Mouse (Mus musculus) adrenal gland, adult 18-20 months (tissue): ENCODE measurements at regions not wholly inside any gene's neighbourhood (a gene's known extent, or its start where the extent isn't known, plus 50 kb on each side); places are given as distances from the start of the nearest gene placed in this dataset.
A peak's percentile ranks its signal among the peaks of the same experiment; 100 is the strongest.

Source experiments
- DNase-seq, 2 experiments: peaks; one replicate each; pipeline ENCODE4 v3.0.0; 2021 to 2022; ENCODE audit warnings: low spot score in 2 of 2

GRCm38 (mm10) chr15:96944741-96945140, 111.0 kb downstream of the Slc38a4 start:
- no peak for DNase-seq

GRCm38 (mm10) chr15:96942651-96943050, 113.1 kb downstream of the Slc38a4 start:
- no peak for DNase-seq

GRCm38 (mm10) chr15:96938406-96938805, 117.3 kb downstream of the Slc38a4 start:
- DNase-seq = no peak

GRCm38 (mm10) chr15:96937623-96938022, 118.1 kb downstream of the Slc38a4 start:
- DNase-seq = no peak

GRCm38 (mm10) chr15:96936705-96937346, 118.9 kb downstream of the Slc38a4 start:
- peak; percentile 72 to 78 for DNase-seq

- DNase-seq = no peak
These were observed 119.5 kb downstream of the Slc38a4 start for GRCm38 (mm10) chr15:96936216-96936615.

GRCm38 (mm10) chr15:96933451-96933850, 122.3 kb downstream of the Slc38a4 start:
- no peak for DNase-seq

GRCm38 (mm10) chr15:96930531-96930930, 125.2 kb downstream of the Slc38a4 start:
- DNase-seq = no peak

GRCm38 (mm10) chr15:96929788-96930187, 126.0 kb downstream of the Slc38a4 start:
- no peak for DNase-seq

GRCm38 (mm10) chr15:96928692-96929091, 127.1 kb downstream of the Slc38a4 start:
- no peak for DNase-seq

- no peak for DNase-seq
These were observed 128.1 kb downstream of the Slc38a4 start for GRCm38 (mm10) chr15:96927674-96928073.

GRCm38 (mm10) chr15:96926660-96927059, 129.1 kb downstream of the Slc38a4 start:
- DNase-seq = no peak

- no peak for DNase-seq
These were observed 139.2 kb downstream of the Slc38a4 start for GRCm38 (mm10) chr15:96916586-96916985.

GRCm38 (mm10) chr15:96915544-96915943, 140.2 kb downstream of the Slc38a4 start:
- DNase-seq = no peak

- DNase-seq = no peak
These were observed 140.8 kb downstream of the Slc38a4 start for GRCm38 (mm10) chr15:96914988-96915387.

GRCm38 (mm10) chr15:96905520-96905919, 150.2 kb downstream of the Slc38a4 start:
- no peak for DNase-seq

GRCm38 (mm10) chr15:96903461-96903860, 152.3 kb downstream of the Slc38a4 start:
- no peak for DNase-seq

- DNase-seq = no peak
These were observed 153.0 kb downstream of the Slc38a4 start for GRCm38 (mm10) chr15:96902781-96903180.

GRCm38 (mm10) chr15:96901616-96902015, 154.1 kb downstream of the Slc38a4 start:
- no peak for DNase-seq

GRCm38 (mm10) chr15:96898285-96898684, 157.5 kb downstream of the Slc38a4 start:
- DNase-seq = no peak

GRCm38 (mm10) chr15:96884901-96885300, 170.9 kb downstream of the Slc38a4 start:
- no peak for DNase-seq

GRCm38 (mm10) chr15:96883754-96884153, 172.0 kb downstream of the Slc38a4 start:
- no peak for DNase-seq

GRCm38 (mm10) chr15:96882211-96882610, 173.5 kb downstream of the Slc38a4 start:
- DNase-seq = no peak
